Comparison of ENCODE assay signal across 16 mouse cellular contexts in the genomic region with DNA sequence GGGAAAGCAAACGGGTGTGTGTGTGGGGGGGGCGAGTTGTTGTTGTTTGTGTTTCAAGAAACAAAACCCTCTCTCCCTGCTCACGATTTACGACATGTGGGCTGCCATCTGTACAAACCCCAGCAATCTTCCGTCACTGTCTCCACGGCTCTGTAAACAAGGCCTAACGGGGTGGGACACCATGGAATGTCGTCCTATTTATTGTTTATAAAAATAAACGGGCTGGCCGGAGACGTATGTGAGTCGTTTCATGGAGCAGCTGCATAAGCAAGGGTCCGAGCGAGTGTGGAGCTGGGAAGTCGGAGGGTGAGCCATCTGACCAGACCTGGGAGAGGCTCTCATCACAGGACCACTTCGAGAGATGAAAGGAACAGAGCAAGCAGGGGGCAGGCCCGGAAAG.
A peak's percentile ranks its signal among the peaks of the same experiment; 100 is the strongest.
DNase-seq lines count a peak whose midpoint lies in the region; ATAC-seq lines count a peak whose summit lies in the region.
"Had no signal": no experiment of that assay in that cellular context is flagged by ENCODE, and none has a peak within 500 bp of the region (broad histone marks: within the 10 kb centered on the region; RNA-seq: fewer than 3 reads in every experiment).

No protein-coding gene starts in this region.

- no peak overlapping the region for H3K9ac ChIP-seq in hindbrain, embryonic 11.5 days (ENCODE audit: low read depth, low read length)
- H3K9ac ChIP-seq in hindbrain, embryonic 12.5 days: no peak overlapping the region
- H3K9ac ChIP-seq: heart, embryonic 13.5 days; liver, embryonic 15.5 days had no signal

- no peak overlapping the region for H3K4me2 ChIP-seq in hindbrain, embryonic 11.5 days (replicated peaks; ENCODE audit: low read depth, low read length)
- H3K4me2 ChIP-seq in hindbrain, embryonic 12.5 days (replicated peaks): no peak overlapping the region
- H3K4me2 ChIP-seq: heart, embryonic 13.5 days; liver, embryonic 15.5 days had no signal

- no peak overlapping the region for H3K27ac ChIP-seq in hindbrain, embryonic 11.5 days (ENCODE audit: low read depth, low read length)
- H3K27ac ChIP-seq in hindbrain, embryonic 12.5 days: no peak overlapping the region
- H3K27ac ChIP-seq: heart, embryonic 13.5 days; liver, embryonic 15.5 days had no signal

- no peaks in the 10 kb centered on the region for H3K27me3 ChIP-seq in hindbrain, embryonic 11.5 days (ENCODE audit: control insufficient read depth, insufficient read depth, low read length)
- H3K27me3 ChIP-seq in hindbrain, embryonic 12.5 days: 0 out of 2 replicates have a peak, but pooled peaks cover 3% of the 10 kb centered on the region
- H3K27me3 ChIP-seq: liver, embryonic 15.5 days; megakaryocyte, embryonic 14.5 days had no signal

- no peaks in the 10 kb centered on the region for H3K4me1 ChIP-seq in hindbrain, embryonic 11.5 days (replicated peaks; ENCODE audit: control insufficient read depth, insufficient read depth, low read length)
- H3K4me1 ChIP-seq in hindbrain, embryonic 12.5 days: no peaks in the 10 kb centered on the region
- H3K4me1 ChIP-seq: heart, embryonic 13.5 days; liver, embryonic 15.5 days; megakaryocyte, embryonic 14.5 days had no signal

- peak; percentile 11 for DNase-seq in hindbrain, embryonic 11.5 days (ENCODE audit: low spot score)
- DNase-seq in kidney, postnatal 4 days: peak; percentile 18 to 31
- DNase-seq in kidney, postnatal 25 days: no peak
- DNase-seq in embryo, embryonic 11 days: peak; percentile 30
- DNase-seq in neural tube, embryonic 10.5 days (ENCODE audit: extremely low spot score, low spot score): peak; percentile 41
- DNase-seq in adrenal gland, adult 2 months: no peak
- DNase-seq in frontal cortex, postnatal 25 days (ENCODE audit: low spot score in 2 of 2): no peak
- DNase-seq: cerebellum, postnatal 10 days; heart, postnatal 36 days; right cerebral cortex, adult 18-20 months had no signal

- no peaks in the 10 kb centered on the region for H3K36me3 ChIP-seq in hindbrain, embryonic 11.5 days (ENCODE audit: control insufficient read depth, insufficient read depth, low read length)
- no peaks in the 10 kb centered on the region for H3K36me3 ChIP-seq in hindbrain, embryonic 12.5 days
- H3K36me3 ChIP-seq: heart, embryonic 13.5 days; liver, embryonic 15.5 days had no signal

- H3K4me3 ChIP-seq in hindbrain, embryonic 11.5 days (ENCODE audit: low read depth, low read length): no peak overlapping the region
- no peak overlapping the region for H3K4me3 ChIP-seq in hindbrain, embryonic 12.5 days
- H3K4me3 ChIP-seq: erythroblast, embryonic 14.5 days; heart, embryonic 13.5 days; liver, embryonic 15.5 days had no signal

- H3K9me3 ChIP-seq in hindbrain, embryonic 11.5 days (ENCODE audit: control insufficient read depth, low read length): no peaks in the 10 kb centered on the region
- no peaks in the 10 kb centered on the region for H3K9me3 ChIP-seq in hindbrain, embryonic 12.5 days (replicated peaks)
- H3K9me3 ChIP-seq: heart, embryonic 13.5 days; liver, embryonic 15.5 days had no signal

- 49% methylated on average over 17 of the region's 17 CpGs for WGBS in hindbrain, embryonic 11.5 days
- 46% methylated on average over 17 of the region's 17 CpGs for WGBS in hindbrain, embryonic 12.5 days

- no peak for ATAC-seq in hindbrain, embryonic 11.5 days (ENCODE audit: low FRiP score)
- ATAC-seq in hindbrain, embryonic 12.5 days (ENCODE audit: low FRiP score): no peak
- ATAC-seq: forebrain, embryonic 16.5 days had no signal

Comparison
In these comparisons a context has a peak if more than half of its experiments do, and no peak if none do; other contexts are left out.
1. DNase-seq: peak in hindbrain, embryonic 11.5 days (single experiment), kidney, postnatal 4 days (2 of 2), embryo, embryonic 11 days (single experiment) and neural tube, embryonic 10.5 days (single experiment); none in kidney, postnatal 25 days (0 of 2), adrenal gland, adult 2 months (single experiment) and frontal cortex, postnatal 25 days (0 of 2).